Mouse (Mus musculus): ENCODE measurements around the gene Klhl15.
A peak's percentile ranks its signal among the peaks of the same experiment; 100 is the strongest.
"Not testable (repeated sequence)": the region's sequence is repeated elsewhere in the genome, so short reads cannot be mapped to it uniquely, and the experiment has no call there.

Gene Klhl15

DNA sequence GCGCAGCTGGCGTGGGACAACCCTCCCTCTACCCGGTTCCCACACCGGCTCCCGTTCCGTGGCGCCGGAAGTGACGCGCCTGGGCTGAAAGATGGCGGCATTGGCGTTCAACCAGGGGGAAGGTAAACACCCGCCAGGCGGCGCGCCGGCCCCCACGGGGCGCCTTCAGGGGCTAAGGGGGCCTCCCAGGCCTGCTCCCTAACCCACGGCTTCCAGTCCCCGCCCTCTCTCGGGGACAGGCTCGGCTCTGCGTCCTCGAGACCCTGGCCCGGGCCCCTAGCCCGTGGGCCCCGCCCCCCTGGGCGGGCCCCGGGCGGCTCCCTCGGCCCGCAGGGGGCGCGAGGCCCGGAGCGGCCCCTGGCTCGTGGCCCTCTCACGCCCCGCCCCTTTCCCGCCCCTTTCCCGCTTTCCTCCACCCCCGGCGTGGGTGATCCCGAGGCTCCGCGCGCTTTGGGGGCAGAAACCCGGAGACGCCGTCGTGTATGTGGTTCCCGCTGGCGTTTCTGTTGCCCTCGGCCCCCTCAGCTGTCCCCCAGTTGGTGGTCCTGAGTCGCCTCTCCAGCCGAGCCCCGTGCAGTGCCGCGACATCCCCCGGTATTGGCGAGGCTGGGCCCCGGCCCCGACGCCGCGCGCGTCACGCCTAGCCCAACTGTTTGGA is at the start of gene Klhl15:
Gene Klhl15 (plus strand): TSS at position 68 of the 658 bp plus-strand sequence.
- peak; percentile 76 for DNase-seq

- no peak for DNase-seq
Observed at GRCm38 (mm10) chrX:94185156-94185555, 49.2 kb upstream of the Klhl15 start.

GRCm38 (mm10) chrX:94193901-94194300 is 40.5 kb upstream of the Klhl15 start:
- DNase-seq = not testable (repeated sequence)

- peak; percentile 10 to 38 for DNase-seq
Observed at GRCm38 (mm10) chrX:94197789-94198188, 36.6 kb upstream of the Klhl15 start.

GRCm38 (mm10) chrX:94212264-94212596 is 22.2 kb upstream of the Klhl15 start:
- DNase-seq = no peak

- peak; percentile 78 for DNase-seq
Observed at GRCm38 (mm10) chrX:94212597-94213321, 21.6 kb upstream of the Klhl15 start, which contains the start of gene Eif2s3x. Gene Eif2s3x, minus strand, starts transcription at chrX:94212862.

- no peak for DNase-seq
Observed at GRCm38 (mm10) chrX:94213384-94213783, 21.0 kb upstream of the Klhl15 start.

- DNase-seq = no peak
Observed at GRCm38 (mm10) chrX:94233432-94233831, 967 bp upstream of the Klhl15 start.

- no peak for DNase-seq
Observed at GRCm38 (mm10) chrX:94233936-94234531, 365 bp upstream of the Klhl15 start.

DNA sequence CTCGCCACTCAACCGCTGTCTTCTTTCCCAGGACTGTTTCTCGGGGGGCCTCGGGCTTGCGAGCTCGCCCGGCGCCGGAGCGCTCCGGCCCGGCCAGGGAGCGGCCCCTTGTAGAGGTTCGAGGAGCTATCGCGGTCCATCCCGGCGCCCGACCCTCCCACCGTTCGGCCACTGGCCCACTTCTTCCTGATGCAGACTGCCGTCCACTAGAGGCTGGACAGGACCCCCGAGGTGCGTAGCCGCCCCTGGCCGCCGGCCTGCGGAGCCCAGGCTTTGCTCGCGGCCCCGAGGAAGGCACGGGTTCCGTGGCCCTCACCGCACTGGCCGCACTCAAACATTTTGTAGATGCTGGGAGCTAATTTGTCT is 774 bp downstream of the Klhl15 start:
- DNase-seq = peak; percentile 13 to 16

DNA sequence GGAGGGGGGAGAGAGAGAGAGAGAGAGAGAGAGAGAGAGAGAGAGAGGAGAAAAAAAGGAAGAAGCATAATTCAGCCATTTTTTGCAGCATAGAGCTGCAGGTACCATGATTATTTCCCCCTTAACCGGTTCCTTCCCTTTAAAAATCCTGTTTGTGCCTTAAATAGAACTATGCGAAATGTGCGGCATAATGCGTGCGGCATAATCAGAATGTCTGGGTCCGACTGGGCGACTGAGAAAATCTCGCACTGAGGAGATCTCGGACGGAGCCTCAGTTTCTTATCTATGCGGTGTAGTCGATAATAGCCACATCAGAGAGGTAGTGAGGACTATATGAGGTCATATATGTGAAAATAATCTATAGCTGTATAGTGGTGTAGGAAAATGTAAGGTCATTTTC is 1.2 kb downstream of the Klhl15 start:
- no peak for DNase-seq

GRCm38 (mm10) chrX:94288923-94289322 is 54.5 kb downstream of the Klhl15 start:
- peak in 1 of 2 experiments; percentile 28 for DNase-seq

DNA sequence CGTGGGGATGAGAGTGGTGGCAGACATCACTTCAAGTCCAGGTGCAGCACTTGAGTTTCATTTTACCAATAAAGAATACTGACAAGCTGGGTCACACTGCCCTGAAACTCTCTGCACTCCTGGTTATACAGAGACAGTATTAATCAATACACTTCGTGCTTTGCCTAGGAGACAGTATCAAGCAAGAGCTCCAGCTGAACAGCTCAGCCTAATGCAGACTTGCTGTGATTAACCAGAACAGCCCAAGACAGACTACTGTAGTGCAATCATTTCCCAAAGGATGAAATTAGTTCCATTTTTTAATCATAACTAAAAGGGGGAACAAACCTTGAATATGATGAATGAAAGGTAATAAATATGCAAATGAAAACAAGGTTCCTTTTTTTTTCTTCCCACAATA is 68.5 kb downstream of the Klhl15 start:
- no peak for DNase-seq

- DNase-seq = no peak
Observed at GRCm38 (mm10) chrX:94321036-94321902, 86.9 kb downstream of the Klhl15 start.

Measured in spleen, adult 18-20 months (tissue).